In genomic region chr8:114591296-114592280, GRCm38 (mm10) we compare ENCODE assay signal across 7 mouse cellular contexts.
A peak's percentile ranks its signal among the peaks of the same experiment; 100 is the strongest.
DNase-seq lines count a peak whose midpoint lies in the region; ATAC-seq and TF ChIP-seq lines count a peak whose summit lies in the region.

No protein-coding gene starts in this region.

- intact Hi-C loops in left cerebral cortex, postnatal 4 days (cut with DNase I) = no loop called here

- no peak; the same call in 1 of the 2 replicates for TF ChIP-seq CTCF in cerebellum, adult 2 months (IDR thresholded peaks at IDR 0.05; ENCODE audit: borderline replicate concordance, insufficient read depth, low read depth, low read length)
- TF ChIP-seq CTCF in forebrain, postnatal 0 days (IDR thresholded peaks at IDR 0.05; ENCODE audit: low read depth) = no peak; the same call in 1 of the 2 replicates

- peak; percentile 91 for ATAC-seq in forebrain, postnatal 0 days
- peak; percentile 78 for ATAC-seq in hindbrain, embryonic 13.5 days (ENCODE audit: low FRiP score)
- 0 out of 2 replicates have a peak, but pooled peaks have one; percentile 51 for ATAC-seq in midbrain, embryonic 16.5 days

- peak overlapping the region; percentile 18; the same call in 1 of the 2 replicates for H3K4me2 ChIP-seq in forebrain, postnatal 0 days (ENCODE audit: low read depth)
- peak overlapping the region; percentile 44 for H3K4me2 ChIP-seq in hindbrain, embryonic 13.5 days
- H3K4me2 ChIP-seq in midbrain, embryonic 16.5 days (ENCODE audit: low read length) = no peak overlapping the region; the same call in 1 of the 2 replicates

- peaks cover 5% of the 10 kb centered on the region; the same call in 1 of the 2 replicates for H3K9me3 ChIP-seq in forebrain, postnatal 0 days (ENCODE audit: low read length)
- peaks cover 5% of the 10 kb centered on the region; the same call in 1 of the 2 replicates for H3K9me3 ChIP-seq in hindbrain, embryonic 13.5 days
- no peaks in the 10 kb centered on the region; the same call in 1 of the 2 replicates for H3K9me3 ChIP-seq in midbrain, embryonic 16.5 days (replicated peaks; ENCODE audit: control insufficient read depth, low read length, poor library complexity, severe bottlenecking)

- no peak overlapping the region for H3K9ac ChIP-seq in forebrain, postnatal 0 days
- no peak overlapping the region; the same call in 1 of the 2 replicates for H3K9ac ChIP-seq in hindbrain, embryonic 13.5 days
- H3K9ac ChIP-seq in midbrain, embryonic 16.5 days (ENCODE audit: low read depth, low read length) = no peak overlapping the region

- peak overlapping the region; percentile 93 for H3K27ac ChIP-seq in cerebellum, adult 2 months (ENCODE audit: insufficient read depth, low read length)
- no peak overlapping the region for H3K27ac ChIP-seq in forebrain, postnatal 0 days (ENCODE audit: low read depth, low read length)
- peak overlapping the region; percentile 82 for H3K27ac ChIP-seq in hindbrain, embryonic 13.5 days
- H3K27ac ChIP-seq in midbrain, embryonic 16.5 days (ENCODE audit: low read length) = no peak overlapping the region

- WGBS in cerebellum, adult 2 months = 3% methylated on average over 26 of the region's 26 CpGs
- 16% methylated on average over 26 of the region's 26 CpGs for WGBS in forebrain, postnatal 0 days
- WGBS in hindbrain, embryonic 13.5 days = 22% methylated on average over 26 of the region's 26 CpGs
- 27% methylated on average over 26 of the region's 26 CpGs for WGBS in midbrain, embryonic 16.5 days

- no peak overlapping the region for H3K4me3 ChIP-seq in cerebellum, adult 2 months (replicated peaks; ENCODE audit: insufficient read depth, low read depth, low read length)
- no peak overlapping the region for H3K4me3 ChIP-seq in forebrain, postnatal 0 days (ENCODE audit: low read depth, low read length)
- H3K4me3 ChIP-seq in hindbrain, embryonic 13.5 days = no peak overlapping the region
- no peak overlapping the region for H3K4me3 ChIP-seq in midbrain, embryonic 16.5 days (ENCODE audit: low read depth, low read length)

- H3K4me1 ChIP-seq in cerebellum, adult 2 months (ENCODE audit: control insufficient read depth, insufficient read depth, low read length) = peaks cover 42% of the 10 kb centered on the region
- peaks cover 8% of the 10 kb centered on the region; the same call in 1 of the 2 replicates for H3K4me1 ChIP-seq in forebrain, postnatal 0 days (ENCODE audit: insufficient read depth)
- H3K4me1 ChIP-seq in hindbrain, embryonic 13.5 days (replicated peaks) = peaks cover 45% of the 10 kb centered on the region
- peaks cover 9% of the 10 kb centered on the region for H3K4me1 ChIP-seq in midbrain, embryonic 16.5 days (ENCODE audit: control insufficient read depth, insufficient read depth, low read length)

- DNase-seq in adrenal gland, postnatal 10 days = peak; percentile 63
- DNase-seq in cerebellum, adult 2 months = peak; percentile 95 to 99
- DNase-seq in forebrain, postnatal 0 days = peak; percentile 84
- DNase-seq in left cerebral cortex, postnatal 4 days = peak; percentile 90
- DNase-seq in spleen, adult 18-20 months = no peak

- H3K36me3 ChIP-seq in forebrain, postnatal 0 days (ENCODE audit: insufficient read depth) = no peaks in the 10 kb centered on the region
- no peaks in the 10 kb centered on the region for H3K36me3 ChIP-seq in hindbrain, embryonic 13.5 days
- H3K36me3 ChIP-seq in midbrain, embryonic 16.5 days (ENCODE audit: control insufficient read depth, insufficient read depth, low read length) = no peaks in the 10 kb centered on the region

- TF ChIP-seq POLR2A in cerebellum, adult 2 months (IDR thresholded peaks at IDR 0.05; ENCODE audit: borderline replicate concordance, insufficient read depth, low read length) = 0 out of 2 replicates have a peak, but pooled peaks have one; percentile 7

- no peaks in the 10 kb centered on the region for H3K27me3 ChIP-seq in cerebellum, adult 2 months (ENCODE audit: control insufficient read depth, insufficient read depth, low read length)
- peaks cover 16% of the 10 kb centered on the region; the same call in 1 of the 2 replicates for H3K27me3 ChIP-seq in forebrain, postnatal 0 days (ENCODE audit: insufficient read depth, low read length)
- 0 out of 2 replicates have a peak, but pooled peaks cover 7% of the 10 kb centered on the region for H3K27me3 ChIP-seq in hindbrain, embryonic 13.5 days
- peaks cover 3% of the 10 kb centered on the region; the same call in 1 of the 2 replicates for H3K27me3 ChIP-seq in midbrain, embryonic 16.5 days (ENCODE audit: control insufficient read depth, insufficient read depth, low read depth, low read length)

Comparison
In these comparisons a context has a peak if more than half of its experiments do, and no peak if none do; other contexts are left out.
1. DNase-seq: peak in adrenal gland, postnatal 10 days (single experiment), cerebellum, adult 2 months (2 of 2), forebrain, postnatal 0 days (single experiment) and left cerebral cortex, postnatal 4 days (single experiment); none in spleen, adult 18-20 months (0 of 2).
2. H3K27ac ChIP-seq: peak in cerebellum, adult 2 months (single experiment) and hindbrain, embryonic 13.5 days (single experiment); none in forebrain, postnatal 0 days (single experiment) and midbrain, embryonic 16.5 days (single experiment).
3. Peak in every context shown above with its lines, with median percentiles within 50 percentile points of each other: ATAC-seq.